Comparison of ENCODE assay signal across 11 mouse cellular contexts in genomic region chr10:40091455-40091854, GRCm38 (mm10).
"Had no signal": no experiment of that assay in that cellular context is flagged by ENCODE, and none has a peak within 500 bp of the region (broad histone marks: within the 10 kb centered on the region; RNA-seq: fewer than 3 reads in every experiment).

No protein-coding gene starts in this region.

- H3K27me3 ChIP-seq: limb, embryonic 15.5 days; liver, embryonic 12.5 days; midbrain, embryonic 12.5 days; neural tube, embryonic 13.5 days had no signal

- H3K4me1 ChIP-seq: midbrain, embryonic 12.5 days; neural tube, embryonic 13.5 days had no signal

- H3K36me3 ChIP-seq: limb, embryonic 15.5 days; midbrain, embryonic 12.5 days; neural tube, embryonic 13.5 days had no signal

- H3K27ac ChIP-seq: layer of hippocampus, adult 2 months; limb, embryonic 15.5 days; liver, embryonic 12.5 days; midbrain, embryonic 12.5 days; neural tube, embryonic 13.5 days had no signal

- H3K4me2 ChIP-seq: limb, embryonic 15.5 days; liver, embryonic 12.5 days; midbrain, embryonic 12.5 days; neural tube, embryonic 13.5 days had no signal

- H3K9ac ChIP-seq: limb, embryonic 15.5 days; liver, embryonic 12.5 days; midbrain, embryonic 12.5 days; neural tube, embryonic 13.5 days had no signal

- H3K9me3 ChIP-seq: limb, embryonic 15.5 days; midbrain, embryonic 12.5 days; neural tube, embryonic 13.5 days had no signal

- ATAC-seq: liver, embryonic 12.5 days; midbrain, embryonic 16.5 days had no signal

- DNase-seq: retina, postnatal 1 day; right cerebral cortex, postnatal 4 days; spleen, adult 18-20 months; thymus, adult 18-20 months; thymus, postnatal 14 days had no signal

- H3K4me3 ChIP-seq: layer of hippocampus, adult 2 months; limb, embryonic 15.5 days; liver, embryonic 12.5 days; midbrain, embryonic 12.5 days; neural tube, embryonic 13.5 days had no signal
